Mouse (Mus musculus) spleen, adult 2 months (tissue): ENCODE measurements around the gene Mamdc2.

ENCODE experiments used
- CTCF ChIP-seq: fragments of 200-500 bp; IDR thresholded peaks from 2 replicates; pipeline ENCODE4 v1.5.1; 2011; ENCODE audit warnings: mild to moderate bottlenecking, inconsistent platforms; ENCODE audit not compliant: insufficient read depth, insufficient read length, insufficient replicate concordance; ENCODE audit errors: extremely low read depth
- POLR2A ChIP-seq: fragments of 200-500 bp; IDR thresholded peaks from 2 replicates; pipeline ENCODE4 v1.6.1; 2011; ENCODE audit warnings: low read depth, low read length, inconsistent platforms

DNA sequence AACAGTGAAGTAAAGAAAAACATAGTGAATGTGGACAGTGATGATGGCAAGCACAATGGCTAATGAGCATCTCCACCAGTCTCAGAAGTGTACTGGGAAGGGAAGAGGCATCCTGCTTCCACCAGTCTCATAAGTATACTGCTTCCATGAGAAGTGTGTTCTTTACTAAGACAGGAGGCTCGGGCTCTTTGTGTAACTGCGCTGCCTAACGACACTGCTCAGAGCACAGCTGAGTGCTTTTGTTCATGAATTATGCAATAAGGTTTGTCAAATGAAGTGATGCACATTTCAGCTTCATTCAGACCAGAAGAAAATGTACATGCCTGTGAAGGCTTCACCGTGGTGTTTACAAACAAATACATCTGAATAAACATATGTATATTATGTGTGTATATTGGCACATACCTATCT is 59.4 kb downstream of the Mamdc2 start:
- TF ChIP-seq CTCF (no peak), POLR2A (no peak)
